ENCODE assay signal across 7 mouse cellular contexts in the genomic region with DNA sequence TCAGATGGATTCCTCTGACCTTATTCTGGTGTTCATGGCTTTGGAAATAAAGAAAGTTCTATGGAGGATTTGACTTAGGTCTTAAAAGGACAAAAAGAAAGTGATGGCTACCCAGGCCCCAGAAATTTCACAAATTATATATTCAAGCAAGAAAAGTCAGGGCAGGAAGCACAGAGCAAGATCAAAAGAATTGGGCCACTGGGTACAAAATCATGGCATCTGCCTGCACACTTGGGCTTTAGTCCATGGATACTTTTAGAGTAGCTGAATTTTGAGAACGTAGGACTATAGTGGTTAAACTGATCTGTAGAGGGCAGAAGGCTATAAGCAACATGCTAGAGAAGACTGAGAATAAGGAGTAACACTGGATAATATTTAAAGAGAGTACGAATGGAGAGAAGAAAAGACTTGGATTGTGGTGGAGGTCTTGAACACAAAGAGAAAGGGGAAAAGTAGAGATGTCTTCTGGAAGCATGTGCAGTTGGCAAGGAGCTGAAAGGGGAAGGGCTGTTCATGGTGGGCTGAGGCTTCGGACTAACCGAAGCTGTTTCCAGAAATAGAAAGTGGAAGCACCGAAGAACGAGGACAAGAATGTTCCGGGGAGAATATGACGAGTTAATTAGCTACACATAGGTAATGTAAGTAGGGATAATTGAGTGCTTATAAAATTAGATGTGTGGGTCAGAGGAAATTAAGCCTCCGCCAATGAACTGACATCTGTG.
A peak's percentile ranks its signal among the peaks of the same experiment; 100 is the strongest.
DNase-seq lines count a peak whose midpoint lies in the region; ATAC-seq and TF ChIP-seq lines count a peak whose summit lies in the region.

No protein-coding gene starts in this region.

- H3K9me3 ChIP-seq in neural tube, embryonic 15.5 days (replicated peaks) = no peaks in the 10 kb centered on the region
- no peaks in the 10 kb centered on the region for H3K9me3 ChIP-seq in liver, embryonic 14.5 days (ENCODE audit: control insufficient read depth, low read length)

- WGBS in neural tube, embryonic 15.5 days = 62% methylated on average over 9 of the region's 9 CpGs
- 17% methylated on average over 9 of the region's 9 CpGs for WGBS in liver, embryonic 14.5 days (ENCODE audit: insufficient replicate concordance)

- no peak overlapping the region for H3K27ac ChIP-seq in neural tube, embryonic 15.5 days (replicated peaks)
- H3K27ac ChIP-seq in liver, embryonic 14.5 days = no peak overlapping the region

- ATAC-seq in neural tube, embryonic 15.5 days (ENCODE audit: low FRiP score) = no peak
- peak; percentile 60 for ATAC-seq in erythroid progenitor cell, adult 5-6 weeks (replicated peaks; ENCODE audit: low FRiP score, poor library complexity, severe bottlenecking)
- no peak for ATAC-seq in liver, embryonic 14.5 days (ENCODE audit: insufficient read depth)

- H3K4me2 ChIP-seq in neural tube, embryonic 15.5 days = peak overlapping the region; percentile 15; the same call in 1 of the 2 replicates
- peak overlapping the region; percentile 52 for H3K4me2 ChIP-seq in liver, embryonic 14.5 days (ENCODE audit: low read depth)

- no peaks in the 10 kb centered on the region for H3K4me1 ChIP-seq in neural tube, embryonic 15.5 days
- peaks cover 5 to 12% of the 10 kb centered on the region in 2 experiments; a peak in 3 of 4 replicates for H3K4me1 ChIP-seq in liver, embryonic 14.5 days (replicated peaks; ENCODE audit: control insufficient read depth in 2 of 2, insufficient read depth in 2 of 2, low read length in 1 of 2)

- no peaks in the 10 kb centered on the region for H3K36me3 ChIP-seq in neural tube, embryonic 15.5 days
- no peaks in the 10 kb centered on the region for H3K36me3 ChIP-seq in liver, embryonic 14.5 days (replicated peaks; ENCODE audit: control insufficient read depth, insufficient read depth, low read depth)

- H3K4me3 ChIP-seq in neural tube, embryonic 15.5 days (replicated peaks) = no peak overlapping the region
- peak overlapping the region in 1 of 2 experiments; percentile 21; a peak in 1 of 4 replicates for H3K4me3 ChIP-seq in liver, embryonic 14.5 days (ENCODE audit: insufficient read depth in 1 of 2, low read depth in 2 of 2, low read length in 2 of 2)

- H3K9ac ChIP-seq in neural tube, embryonic 15.5 days (replicated peaks) = no peak overlapping the region
- H3K9ac ChIP-seq in liver, embryonic 14.5 days (replicated peaks) = 0 out of 2 replicates have a peak overlapping the region, but pooled peaks have one; percentile 18

- no peak for TF ChIP-seq CTCF in liver, embryonic 14.5 days (IDR thresholded peaks at IDR 0.05; ENCODE audit: low read depth)

- no peaks in the 10 kb centered on the region for H3K27me3 ChIP-seq in neural tube, embryonic 15.5 days (replicated peaks)
- H3K27me3 ChIP-seq in liver, embryonic 14.5 days (ENCODE audit: control insufficient read depth, insufficient read depth, low read length) = no peaks in the 10 kb centered on the region

- no peak for DNase-seq in neural tube, embryonic 10.5 days (ENCODE audit: extremely low spot score, low spot score)
- DNase-seq in liver, embryonic 14.5 days (ENCODE audit: low read depth in 3 of 3, low spot score in 3 of 3) = no peak
- peak; percentile 12 for DNase-seq in thymus, postnatal 14 days
- DNase-seq in left cerebral cortex, postnatal 10 days (ENCODE audit: extremely low spot score in 1 of 2, low spot score in 2 of 2) = no peak
- DNase-seq in adrenal gland, postnatal 4 days (ENCODE audit: low spot score in 2 of 2) = no peak

- TF ChIP-seq EP300 in liver, embryonic 14.5 days (IDR thresholded peaks at IDR 0.05; ENCODE audit: low read depth) = no peak

- intact Hi-C loops in left cerebral cortex, postnatal 10 days (cut with DNase I) = no loop called here
